Mouse (Mus musculus): Measurements from ENCODE around the gene Pakap.

DNA sequence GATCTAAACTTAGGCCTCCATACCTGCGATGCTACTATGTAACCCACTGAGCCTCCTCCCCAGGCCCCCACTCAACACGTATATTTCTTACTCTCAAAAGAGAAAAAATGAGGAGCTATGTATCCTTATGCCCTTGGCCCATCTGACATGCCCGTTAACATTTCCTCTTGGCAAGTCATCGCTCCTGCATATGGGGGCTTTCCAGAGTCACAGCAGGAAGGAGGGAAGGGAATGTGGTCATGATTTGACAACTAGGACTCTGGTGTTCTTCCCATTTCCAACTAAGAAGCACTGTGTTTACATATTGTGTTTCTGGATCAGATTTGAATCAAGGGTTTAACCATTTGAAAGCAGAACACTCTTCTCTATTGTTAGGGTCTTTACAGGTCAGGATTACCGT lies 133.6 kb downstream of the Pakap start:
- no peak for TF ChIP-seq POLR2A (IDR thresholded peaks at IDR 0.05; ENCODE audit: insufficient read depth, low read depth, low read length)
- no peak for TF ChIP-seq CTCF (IDR thresholded peaks at IDR 0.05; ENCODE audit: insufficient read depth, low read depth, low read length)
